Mouse (Mus musculus): Measurements from ENCODE around the gene Bnipl.

DNA sequence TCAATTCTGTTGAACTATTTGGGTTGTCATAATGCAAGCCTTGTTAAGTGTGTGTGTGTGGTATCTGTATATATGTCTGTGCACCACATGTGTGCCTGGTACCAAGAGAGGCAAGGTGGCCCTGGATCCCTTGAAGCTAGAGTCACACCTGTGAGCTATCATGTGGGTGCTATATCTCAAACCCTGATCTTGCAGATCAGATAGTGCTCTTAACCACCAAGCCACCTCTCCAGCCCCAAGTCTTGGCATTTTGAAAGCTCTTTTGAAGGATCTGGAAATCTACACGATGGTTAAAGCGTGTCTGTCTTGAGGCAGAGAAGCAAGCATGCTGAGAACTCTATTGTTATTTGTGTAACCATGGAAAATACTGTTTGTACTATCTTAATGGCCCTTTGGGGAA lies 40.4 kb downstream of the Bnipl start:
- TF ChIP-seq CTCF (conservative IDR thresholded peaks at IDR 0.05; ENCODE audit: low read length) = no peak
- TF ChIP-seq NANOG (IDR thresholded peaks at IDR 0.05; ENCODE audit: borderline replicate concordance, low read length) = no peak
